In genomic region chr6:76621499-76621898, GRCm38 (mm10) we compare ENCODE assay signal across 15 mouse cellular contexts.
"Had no signal": no experiment of that assay in that cellular context is flagged by ENCODE, and none has a peak within 500 bp of the region (broad histone marks: within the 10 kb centered on the region; RNA-seq: fewer than 3 reads in every experiment).

No protein-coding gene starts in this region.

- H3K36me3 ChIP-seq: neural tube, embryonic 13.5 days; neural tube, embryonic 15.5 days; stomach, embryonic 15.5 days had no signal

- H3K4me3 ChIP-seq: neural tube, embryonic 13.5 days; neural tube, embryonic 15.5 days; stomach, embryonic 15.5 days had no signal

- H3K9ac ChIP-seq: neural tube, embryonic 13.5 days; neural tube, embryonic 15.5 days; stomach, embryonic 15.5 days had no signal

- H3K4me2 ChIP-seq: neural tube, embryonic 13.5 days; neural tube, embryonic 15.5 days; stomach, embryonic 15.5 days had no signal

- H3K27ac ChIP-seq: neural tube, embryonic 13.5 days; neural tube, embryonic 15.5 days; stomach, embryonic 15.5 days; stomach, postnatal 0 days had no signal

- DNase-seq: right cerebral cortex, adult 18-20 months; right cerebral cortex, postnatal 14 days; right cerebral cortex, postnatal 25 days; right cerebral cortex, postnatal 4 days; spleen, adult 18-20 months; thymus, adult 18-20 months; thymus, adult 2 months; thymus, postnatal 14 days; thymus, postnatal 25 days; thymus, postnatal 36 days; thymus, postnatal 4 days had no signal

- H3K4me1 ChIP-seq: stomach, embryonic 15.5 days had no signal

- H3K27me3 ChIP-seq: neural tube, embryonic 13.5 days; neural tube, embryonic 15.5 days; stomach, embryonic 15.5 days had no signal

- H3K9me3 ChIP-seq: neural tube, embryonic 13.5 days; neural tube, embryonic 15.5 days; stomach, embryonic 15.5 days had no signal
